Mouse (Mus musculus) MEL (cell line): ENCODE measurements at regions not wholly inside any gene's neighbourhood (a gene's known extent, or its start where the extent isn't known, plus 50 kb on each side); places are given as distances from the start of the nearest gene placed in this dataset.

Source experiments
- DNase-seq: peaks from one replicate; pipeline ENCODE4 v3.0.0; 2011; ENCODE audit warnings: low read depth, low spot score
- H3K27ac ChIP-seq: 2 replicates; pipeline ENCODE4 v1.5.1; 2012; ENCODE audit warnings: low read depth, mild to moderate bottlenecking, control low read depth, low read length, moderate library complexity; ENCODE audit not compliant: control insufficient read depth
- H3K27me3 ChIP-seq, 2 experiments: fragments of 150-350 bp in 1 of 2; sonication (generic) in 1 of 2; 2 replicates each; pipeline ENCODE4 v1.6.1; 2012; ENCODE audit warnings: low read length in 2 of 2, mild to moderate bottlenecking in 2 of 2, improper control_type of control experiment in 1 of 2, moderate library complexity in 1 of 2; ENCODE audit not compliant: insufficient read depth in 2 of 2, control insufficient read depth in 1 of 2
- H3K36me3 ChIP-seq, 2 experiments: 2 replicates each; pipeline ENCODE4 v1.6.1; 2012 to 2014; ENCODE audit warnings: low read length in 2 of 2, improper control_type of control experiment in 1 of 2, inconsistent platforms in 1 of 2, mild to moderate bottlenecking in 1 of 2; ENCODE audit not compliant: insufficient read depth in 2 of 2, control insufficient read depth in 1 of 2
- H3K4me1 ChIP-seq, 2 experiments: fragments of 150-350 bp in 1 of 2; sonication (generic) in 1 of 2; 2 replicates each; pipeline ENCODE4 v1.6.1; 2012; ENCODE audit warnings: low read length in 2 of 2, improper control_type of control experiment in 1 of 2, mild to moderate bottlenecking in 1 of 2; ENCODE audit not compliant: insufficient read depth in 2 of 2, control insufficient read depth in 1 of 2
- H3K4me3 ChIP-seq, 2 experiments: fragments of 150-350 bp in 1 of 2; sonication (generic) in 1 of 2; 2 replicates each; pipeline ENCODE4 v1.5.1; 2012; ENCODE audit warnings: low read depth in 2 of 2, low read length in 2 of 2, mild to moderate bottlenecking in 2 of 2, moderate library complexity in 2 of 2, control low read depth in 1 of 2, improper control_type of control experiment in 1 of 2; ENCODE audit not compliant: control insufficient read depth in 1 of 2, insufficient read depth in 1 of 2
- H3K79me2 ChIP-seq: 2 replicates; pipeline ENCODE4 v1.6.1; 2012; ENCODE audit warnings: mild to moderate bottlenecking, low read length, moderate library complexity; ENCODE audit not compliant: control insufficient read depth, poor library complexity, insufficient read depth
- H3K9ac ChIP-seq: 2 replicates; pipeline ENCODE4 v1.6.1; 2012; ENCODE audit warnings: low read depth, mild to moderate bottlenecking, control low read depth, low read length, moderate library complexity; ENCODE audit not compliant: control insufficient read depth, poor library complexity, severe bottlenecking
- H3K9me3 ChIP-seq: fragments of 150-350 bp; sonication (generic); replicated peaks from 2 replicates; pipeline ENCODE4 v1.6.1; 2012; ENCODE audit warnings: mild to moderate bottlenecking, low read length, improper control_type of control experiment, moderate library complexity; ENCODE audit not compliant: insufficient read depth
- CTCF ChIP-seq, 3 experiments: IDR thresholded peaks in 2 of 3; conservative IDR thresholded peaks in 1 of 3; 2 replicates each; pipeline ENCODE4 v1.5.1; 2011 to 2012; ENCODE audit warnings: low read length in 3 of 3, low read depth in 2 of 3, mild to moderate bottlenecking in 2 of 3, improper control_type of control experiment in 1 of 3, inconsistent platforms in 1 of 3, mixed read lengths in 1 of 3, moderate library complexity in 1 of 3; ENCODE audit not compliant: control insufficient read depth in 1 of 3, insufficient read depth in 1 of 3, poor library complexity in 1 of 3, severe bottlenecking in 1 of 3
- EP300 ChIP-seq, 2 experiments: IDR thresholded peaks; 2 replicates each; pipeline ENCODE4 v1.6.1; 2011; ENCODE audit warnings: improper control_type of control experiment in 2 of 2, low read length in 2 of 2, low read depth in 1 of 2, mild to moderate bottlenecking in 1 of 2
- ETS1 ChIP-seq: IDR thresholded peaks from 2 replicates; pipeline ENCODE4 v1.6.1; 2012; ENCODE audit warnings: low read depth, mild to moderate bottlenecking, inconsistent platforms, low read length, improper control_type of control experiment, moderate library complexity
- GABPA ChIP-seq: IDR thresholded peaks from 2 replicates; pipeline ENCODE4 v1.6.1; 2012; ENCODE audit warnings: low read depth, mild to moderate bottlenecking, inconsistent platforms, low read length, improper control_type of control experiment, moderate library complexity
- GATA1 ChIP-seq: IDR thresholded peaks from 2 replicates; pipeline ENCODE4 v1.6.1; 2011; ENCODE audit warnings: low read depth, low read length, improper control_type of control experiment
- HCFC1 ChIP-seq: IDR thresholded peaks from 2 replicates; pipeline ENCODE4 v1.6.1; 2012; ENCODE audit warnings: low read depth, mild to moderate bottlenecking, inconsistent platforms, low read length, improper control_type of control experiment, moderate library complexity
- JUND ChIP-seq: IDR thresholded peaks from 2 replicates; pipeline ENCODE4 v1.6.1; 2011; ENCODE audit warnings: low read depth, mild to moderate bottlenecking, improper control_type of control experiment, low read length
- MAX ChIP-seq: IDR thresholded peaks from 2 replicates; pipeline ENCODE4 v1.6.1; 2011; ENCODE audit warnings: low read length, improper control_type of control experiment
- MEF2A ChIP-seq: IDR thresholded peaks from 2 replicates; pipeline ENCODE4 v1.6.1; 2014; ENCODE audit warnings: low read depth, mild to moderate bottlenecking, inconsistent platforms, low read length, improper control_type of control experiment; ENCODE audit not compliant: poor library complexity, insufficient replicate concordance, severe bottlenecking; ENCODE audit errors: extremely low read depth
- MXI1 ChIP-seq: IDR thresholded peaks from 2 replicates; pipeline ENCODE4 v1.6.1; 2011; ENCODE audit warnings: mild to moderate bottlenecking, low read depth, low read length, improper control_type of control experiment
- MYC ChIP-seq: IDR thresholded peaks from 2 replicates; pipeline ENCODE4 v1.6.1; 2011; ENCODE audit warnings: low read depth, mild to moderate bottlenecking, low read length, improper control_type of control experiment, moderate library complexity
- NELFE ChIP-seq: IDR thresholded peaks from 2 replicates; pipeline ENCODE4 v1.6.1; 2011; ENCODE audit warnings: low read depth, low read length, improper control_type of control experiment
- NRF1 ChIP-seq: IDR thresholded peaks from 2 replicates; pipeline ENCODE4 v1.6.1; 2014; ENCODE audit warnings: low read depth, mild to moderate bottlenecking, inconsistent platforms, low read length, improper control_type of control experiment, moderate library complexity; ENCODE audit not compliant: poor library complexity, insufficient read depth, severe bottlenecking
- RAD21 ChIP-seq: IDR thresholded peaks from 2 replicates; pipeline ENCODE4 v1.6.1; 2011; ENCODE audit warnings: mild to moderate bottlenecking, low read depth, low read length, improper control_type of control experiment
- RCOR1 ChIP-seq: IDR thresholded peaks from 2 replicates; pipeline ENCODE4 v1.6.1; 2012; ENCODE audit warnings: low read depth, mild to moderate bottlenecking, inconsistent platforms, low read length, improper control_type of control experiment
- SIN3A ChIP-seq: IDR thresholded peaks from 2 replicates; pipeline ENCODE4 v1.6.1; 2012; ENCODE audit warnings: low read length, improper control_type of control experiment, inconsistent platforms
- SMC3 ChIP-seq: IDR thresholded peaks from 2 replicates; pipeline ENCODE4 v1.6.1; 2011; ENCODE audit warnings: low read depth, low read length, improper control_type of control experiment
- TAL1 ChIP-seq: IDR thresholded peaks from 2 replicates; pipeline ENCODE4 v1.6.1; 2012; ENCODE audit warnings: mild to moderate bottlenecking, inconsistent platforms, low read length, moderate library complexity, mixed read lengths
- TBP ChIP-seq: IDR thresholded peaks from 2 replicates; pipeline ENCODE4 v1.8.0; 2011; ENCODE audit warnings: low read depth, low read length, improper control_type of control experiment
- TCF12 ChIP-seq: IDR thresholded peaks from 2 replicates; pipeline ENCODE4 v1.6.1; 2014; ENCODE audit warnings: low read depth, mild to moderate bottlenecking, inconsistent platforms, low read length, improper control_type of control experiment, moderate library complexity
- UBTF ChIP-seq: IDR thresholded peaks from 2 replicates; pipeline ENCODE4 v1.6.1; 2012; ENCODE audit warnings: low read depth, mild to moderate bottlenecking, inconsistent platforms, low read length, improper control_type of control experiment, moderate library complexity, borderline replicate concordance; ENCODE audit not compliant: insufficient read depth
- ZC3H11A ChIP-seq: IDR thresholded peaks from 2 replicates; pipeline ENCODE4 v1.6.1; 2012; ENCODE audit warnings: low read depth, mild to moderate bottlenecking, inconsistent platforms, low read length, improper control_type of control experiment
- ZKSCAN1 ChIP-seq: IDR thresholded peaks from 2 replicates; pipeline ENCODE4 v1.6.1; 2012; ENCODE audit warnings: low read depth, mild to moderate bottlenecking, inconsistent platforms, low read length, improper control_type of control experiment, moderate library complexity

- no peak overlapping the region for H3K4me3 ChIP-seq
- DNase-seq: no peak
- no peak overlapping the region for H3K27ac ChIP-seq
- no peaks in the 10 kb centered on the region for H3K9me3 ChIP-seq
- no peaks in the 10 kb centered on the region for H3K27me3 ChIP-seq
- no peaks in the 10 kb centered on the region for H3K79me2 ChIP-seq
- H3K36me3 ChIP-seq: no peaks in the 10 kb centered on the region
- no peaks in the 10 kb centered on the region for H3K4me1 ChIP-seq
- H3K9ac ChIP-seq: no peak overlapping the region
- TF ChIP-seq SMC3 (peak; percentile 54), MAX (no peak), GABPA (no peak), RAD21 (peak; percentile 11), TBP (no peak), ETS1 (no peak), ZKSCAN1 (no peak), JUND (no peak), MYC (no peak), ZC3H11A (peak; percentile 16; the same call in 1 of the 2 replicates), CTCF (IDR thresholded peaks at IDR 0.05 in 2 of 3, conservative IDR thresholded peaks at IDR 0.05 in 1 of 3; ENCODE audit: control insufficient read depth in 1 of 3, insufficient read depth in 1 of 3, low read depth in 2 of 3, low read length in 3 of 3, poor library complexity in 1 of 3, severe bottlenecking in 1 of 3) (peak in 2 of 3 experiments; percentile 7 to 24; a peak in 1 of 6 replicates)
Measured at GRCm38 (mm10) chr16:71256175-71256574, 942.4 kb downstream of the Gbe1 start.

- no peaks in the 10 kb centered on the region for H3K36me3 ChIP-seq
- no peaks in the 10 kb centered on the region for H3K4me1 ChIP-seq
- no peak overlapping the region for H3K9ac ChIP-seq
- TF ChIP-seq MEF2A (no peak), EP300 (IDR thresholded peaks at IDR 0.05; ENCODE audit: low read depth in 1 of 2, low read length in 2 of 2) (no peak), JUND (no peak), SMC3 (no peak), RCOR1 (no peak), UBTF (no peak), TAL1 (no peak), ZC3H11A (no peak), MXI1 (no peak), TCF12 (no peak), NRF1 (no peak), HCFC1 (no peak), GATA1 (no peak), CTCF (IDR thresholded peaks at IDR 0.05 in 2 of 3, conservative IDR thresholded peaks at IDR 0.05 in 1 of 3; ENCODE audit: control insufficient read depth in 1 of 3, insufficient read depth in 1 of 3, low read depth in 2 of 3, low read length in 3 of 3, poor library complexity in 1 of 3, severe bottlenecking in 1 of 3) (no peak), NELFE (no peak), SIN3A (no peak)
- no peaks in the 10 kb centered on the region for H3K27me3 ChIP-seq
- H3K79me2 ChIP-seq: no peaks in the 10 kb centered on the region
- no peak overlapping the region for H3K4me3 ChIP-seq
- H3K27ac ChIP-seq: no peak overlapping the region
- DNase-seq: no peak
- H3K9me3 ChIP-seq: no peaks in the 10 kb centered on the region
Measured at GRCm38 (mm10) chr16:71267191-71267590, 953.4 kb downstream of the Gbe1 start.
